Mouse (Mus musculus) liver, embryonic 11.5 days (tissue): ENCODE measurements at regions not wholly inside any gene's neighbourhood (a gene's known extent, or its start where the extent isn't known, plus 50 kb on each side); places are given as distances from the start of the nearest gene placed in this dataset.

Experiments
- ATAC-seq: fragments of 200-750 bp; cut with Nextera tagmentation; replicated peaks from 2 replicates; pipeline ENCODE4 v1.8.0; 2017; ENCODE audit warnings: moderate number of reproducible peaks, mild to moderate bottlenecking, moderate TSS enrichment, moderate library complexity; ENCODE audit not compliant: low FRiP score
- DNase-seq: peaks from one replicate; pipeline ENCODE4 v3.0.0-alpha.2; 2017; ENCODE audit warnings: low spot score
- H3K27ac ChIP-seq: fragments of 300-500 bp; sonication (generic); 2 replicates; pipeline ENCODE4 v1.5.1; 2014; ENCODE audit warnings: mild to moderate bottlenecking, low read depth, low read length, control low read depth
- H3K27me3 ChIP-seq: fragments of 300-500 bp; sonication (generic); replicated peaks from 2 replicates; pipeline ENCODE4 v1.6.1; 2014; ENCODE audit warnings: low read length, mixed read lengths; ENCODE audit not compliant: control insufficient read depth, insufficient read depth
- H3K36me3 ChIP-seq: fragments of 300-500 bp; sonication (generic); 2 replicates; pipeline ENCODE4 v1.6.1; 2014; ENCODE audit warnings: mild to moderate bottlenecking, low read length, moderate library complexity, mixed read lengths; ENCODE audit not compliant: control insufficient read depth, insufficient read depth
- H3K4me1 ChIP-seq: fragments of 300-500 bp; sonication (generic); replicated peaks from 2 replicates; pipeline ENCODE4 v1.6.1; 2014; ENCODE audit warnings: low read length, mixed read lengths; ENCODE audit not compliant: control insufficient read depth, insufficient read depth
- H3K4me2 ChIP-seq: fragments of 300-500 bp; sonication (generic); 2 replicates; pipeline ENCODE4 v1.6.1; 2014; ENCODE audit warnings: mild to moderate bottlenecking, control low read depth, moderate library complexity
- H3K4me3 ChIP-seq: fragments of 300-500 bp; sonication (generic); 2 replicates; pipeline ENCODE4 v1.5.1; 2014; ENCODE audit warnings: low read depth, low read length, control low read depth
- H3K9ac ChIP-seq: fragments of 300-500 bp; sonication (generic); 2 replicates; pipeline ENCODE4 v1.6.1; 2014; ENCODE audit warnings: low read depth, low read length, control low read depth
- H3K9me3 ChIP-seq: fragments of 300-500 bp; sonication (generic); 2 replicates; pipeline ENCODE4 v1.6.1; 2016; ENCODE audit warnings: low read length, inconsistent platforms, mixed read lengths; ENCODE audit not compliant: control insufficient read depth
- WGBS: fragments of 180-500 bp; shearing (Covaris S2); extraction: QIAGEN DNeasy Blood & Tissue Kit; methylation state at CpG from one replicate; pipeline ENCODE4 v1.1.7; 2014; 5-methylcytosine and 5-hydroxymethylcytosine counted together

DNA sequence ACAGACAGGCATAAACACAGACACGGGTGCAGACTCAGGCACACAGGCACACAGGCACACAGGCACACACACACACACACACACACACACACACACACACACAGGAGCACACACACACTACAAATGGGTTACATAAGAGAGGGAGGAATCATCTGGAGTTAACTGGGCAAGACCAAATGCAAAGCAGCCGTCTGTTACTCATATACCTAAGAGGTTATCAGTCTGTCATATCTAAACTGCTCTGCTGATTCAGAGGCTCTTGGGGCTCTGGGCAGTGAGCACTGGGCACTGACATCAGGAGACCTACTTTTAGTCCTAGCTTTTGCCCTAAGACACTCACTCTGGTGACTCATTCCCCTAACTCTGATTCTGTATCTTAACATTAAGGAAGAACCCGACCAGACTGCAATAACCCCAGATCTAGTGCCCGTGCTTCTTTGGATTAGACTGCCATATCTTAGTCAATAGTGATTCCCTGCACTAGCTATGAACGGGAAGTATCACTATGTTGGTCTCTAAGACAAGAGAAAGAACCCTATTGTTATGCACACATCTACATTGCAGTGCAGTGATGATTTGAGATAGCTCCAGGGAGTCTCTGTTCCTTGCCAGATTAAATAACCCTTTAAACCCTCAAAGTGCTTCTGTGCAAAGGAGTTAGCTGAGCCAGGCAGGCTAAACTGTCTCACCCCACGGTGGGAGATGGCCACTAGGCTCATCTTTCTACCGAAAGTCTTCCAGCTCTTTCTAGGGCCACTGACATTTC, 78.0 kb upstream of the Ndufb6 start:
- DNase-seq (no peak), ATAC-seq (no peak)
- H3K9ac ChIP-seq: no peak overlapping the region
- H3K4me3 ChIP-seq: no peak overlapping the region
- H3K9me3 ChIP-seq: no peaks in the 10 kb centered on the region
- H3K27me3 ChIP-seq: no peaks in the 10 kb centered on the region; the same call in 1 of the 2 replicates
- WGBS: 52% methylated on average over 7 of the region's 7 CpGs
- H3K36me3 ChIP-seq: no peaks in the 10 kb centered on the region
- H3K4me2 ChIP-seq: no peak overlapping the region
- H3K4me1 ChIP-seq: no peaks in the 10 kb centered on the region
- no peak overlapping the region for H3K27ac ChIP-seq

DNA sequence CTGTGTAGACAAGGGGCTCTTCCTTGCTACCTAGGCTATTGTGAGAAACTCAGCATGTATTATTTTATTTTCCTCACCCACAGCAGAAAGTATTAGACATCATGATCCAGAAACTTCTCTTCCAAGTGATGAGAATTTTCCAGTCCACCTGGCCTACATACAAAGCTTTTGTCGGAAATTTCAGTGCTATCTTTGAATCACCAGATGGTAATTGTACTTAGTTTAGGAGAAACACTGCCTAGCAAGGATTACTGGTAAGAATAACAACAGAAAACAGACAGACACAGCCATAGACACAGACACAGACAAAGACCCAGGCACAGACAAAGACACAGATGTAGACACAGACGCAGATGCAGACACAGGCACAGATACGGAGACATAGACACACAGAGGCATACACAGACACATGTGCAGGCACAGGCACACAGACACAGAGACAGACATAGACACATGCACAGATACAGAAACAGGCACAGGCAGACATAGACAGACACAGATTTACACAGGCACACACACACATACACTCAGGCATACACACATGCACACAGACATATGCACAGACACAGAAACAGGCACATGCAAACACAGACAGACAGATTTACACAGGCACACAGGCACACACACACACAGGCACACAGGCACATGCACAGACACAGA, 76.7 kb upstream of the Ndufb6 start:
- ATAC-seq (no peak), DNase-seq (no peak)
- H3K27me3 ChIP-seq: no peaks in the 10 kb centered on the region; the same call in 1 of the 2 replicates
- no peak overlapping the region for H3K4me3 ChIP-seq
- WGBS: 76% methylated on average over 3 of the region's 3 CpGs
- H3K9me3 ChIP-seq: no peaks in the 10 kb centered on the region
- no peak overlapping the region for H3K4me2 ChIP-seq
- H3K4me1 ChIP-seq: no peaks in the 10 kb centered on the region
- no peaks in the 10 kb centered on the region for H3K36me3 ChIP-seq
- no peak overlapping the region for H3K9ac ChIP-seq
- H3K27ac ChIP-seq: no peak overlapping the region

DNA sequence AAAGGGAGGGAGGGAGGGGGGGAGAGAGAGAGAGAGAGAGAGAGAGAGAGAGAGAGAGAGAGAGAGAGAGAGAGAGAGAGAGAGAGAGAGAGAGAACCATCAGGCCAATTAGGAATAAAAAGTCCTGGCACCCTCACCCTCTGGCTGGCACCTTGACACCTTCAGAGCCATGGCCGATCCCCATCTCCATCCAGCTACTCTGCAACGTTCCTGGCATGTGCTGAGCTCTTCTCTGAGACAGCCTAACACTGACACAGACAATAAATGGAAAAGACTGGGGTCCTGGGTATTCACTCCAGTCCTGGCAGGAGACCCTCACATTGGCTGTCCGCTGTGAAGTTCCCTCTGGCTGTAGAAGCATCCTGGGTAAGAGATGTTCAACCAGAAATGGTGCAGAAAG, 75.2 kb upstream of the Ndufb6 start:
- H3K36me3 ChIP-seq: no peaks in the 10 kb centered on the region
- no peaks in the 10 kb centered on the region; the same call in 1 of the 2 replicates for H3K27me3 ChIP-seq
- no peaks in the 10 kb centered on the region for H3K9me3 ChIP-seq
- ATAC-seq: no peak
- no peaks in the 10 kb centered on the region for H3K4me1 ChIP-seq
- H3K4me3 ChIP-seq: no peak overlapping the region
- no peak overlapping the region for H3K9ac ChIP-seq
- no peak overlapping the region for H3K4me2 ChIP-seq
- 70% methylated on average over 3 of the region's 3 CpGs for WGBS
- H3K27ac ChIP-seq: no peak overlapping the region
- peak; percentile 20 for DNase-seq

DNA sequence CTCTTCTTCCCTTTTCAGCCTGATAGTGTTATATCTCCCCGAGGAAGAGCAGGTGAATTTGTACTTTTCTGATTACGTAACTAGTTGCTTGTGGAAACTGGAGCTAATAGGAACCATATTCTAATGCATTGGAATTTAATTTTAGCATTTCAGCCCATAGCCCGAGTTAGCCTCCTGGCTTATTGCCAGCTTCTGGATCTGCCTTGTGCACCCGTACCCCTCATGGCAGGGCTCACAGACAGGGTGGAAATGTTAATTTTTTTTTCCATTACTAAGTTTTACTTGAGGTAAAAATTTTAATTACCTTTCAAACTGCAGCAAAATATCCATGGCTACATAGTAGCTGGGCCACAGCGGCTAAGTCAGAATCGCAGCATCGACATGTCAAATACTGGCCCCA, 72.4 kb upstream of the Ndufb6 start:
- Histone ChIP-seq H3K27me3 (no peaks in the 10 kb centered on the region; the same call in 1 of the 2 replicates), H3K9me3 (no peaks in the 10 kb centered on the region), H3K9ac (no peak overlapping the region), H3K4me3 (no peak overlapping the region), H3K4me2 (no peak overlapping the region), H3K27ac (no peak overlapping the region), H3K36me3 (no peaks in the 10 kb centered on the region), H3K4me1 (no peaks in the 10 kb centered on the region)
- DNase-seq (no peak), ATAC-seq (no peak)
- WGBS: 78% methylated on average over 7 of the region's 7 CpGs

DNA sequence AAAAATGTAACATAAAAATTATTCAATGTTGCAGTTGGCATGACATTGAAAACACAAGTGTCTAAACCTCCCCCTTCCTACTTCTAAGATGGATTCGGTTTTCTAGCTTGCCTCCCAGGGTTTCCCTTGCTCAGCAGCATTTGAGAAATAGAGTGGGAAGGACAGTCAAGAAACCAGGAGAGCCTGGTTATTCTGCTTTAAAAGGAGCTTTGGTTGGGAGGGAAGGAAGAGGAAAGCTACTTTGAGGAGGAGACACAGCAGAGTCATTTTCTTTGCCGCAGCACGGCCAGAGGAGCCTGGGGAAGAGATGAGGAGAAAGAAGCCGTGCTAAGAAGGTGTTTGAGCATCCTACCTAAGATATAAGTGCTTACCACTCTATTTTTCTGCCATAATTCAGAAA, 71.9 kb upstream of the Ndufb6 start:
- Histone ChIP-seq H3K9ac (no peak overlapping the region), H3K27me3 (no peaks in the 10 kb centered on the region), H3K36me3 (no peaks in the 10 kb centered on the region), H3K27ac (no peak overlapping the region), H3K9me3 (no peaks in the 10 kb centered on the region), H3K4me2 (no peak overlapping the region), H3K4me1 (no peaks in the 10 kb centered on the region), H3K4me3 (no peak overlapping the region)
- ATAC-seq (no peak), DNase-seq (no peak)
- 71% methylated on average over 4 of the region's 4 CpGs for WGBS

DNA sequence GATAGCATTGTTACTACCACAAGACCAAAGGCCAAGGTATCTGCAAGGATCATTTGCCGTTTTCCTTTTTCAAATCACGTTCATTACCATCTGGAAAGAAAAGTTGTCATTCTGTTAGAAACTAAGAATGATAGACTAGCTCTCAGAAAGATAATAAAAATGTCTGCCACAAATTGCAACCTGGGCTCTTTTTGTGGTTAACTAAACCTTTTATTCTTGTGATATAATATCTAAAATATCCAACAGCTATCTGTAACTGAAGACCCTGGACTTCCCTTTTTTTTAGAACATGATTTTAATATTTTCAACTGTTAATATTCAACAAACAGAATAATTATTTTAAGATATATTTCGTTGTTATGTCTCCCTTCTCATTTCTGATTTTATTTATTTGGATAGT, 66.6 kb upstream of the Ndufb6 start:
- H3K4me3 ChIP-seq: no peak overlapping the region
- H3K27me3 ChIP-seq: no peaks in the 10 kb centered on the region
- no peak for ATAC-seq
- H3K4me1 ChIP-seq: no peaks in the 10 kb centered on the region
- no peaks in the 10 kb centered on the region for H3K36me3 ChIP-seq
- WGBS: 56% methylated on average over 3 of the region's 3 CpGs
- H3K9ac ChIP-seq: no peak overlapping the region
- DNase-seq: no peak
- H3K9me3 ChIP-seq: no peaks in the 10 kb centered on the region
- no peak overlapping the region for H3K27ac ChIP-seq
- H3K4me2 ChIP-seq: no peak overlapping the region

DNA sequence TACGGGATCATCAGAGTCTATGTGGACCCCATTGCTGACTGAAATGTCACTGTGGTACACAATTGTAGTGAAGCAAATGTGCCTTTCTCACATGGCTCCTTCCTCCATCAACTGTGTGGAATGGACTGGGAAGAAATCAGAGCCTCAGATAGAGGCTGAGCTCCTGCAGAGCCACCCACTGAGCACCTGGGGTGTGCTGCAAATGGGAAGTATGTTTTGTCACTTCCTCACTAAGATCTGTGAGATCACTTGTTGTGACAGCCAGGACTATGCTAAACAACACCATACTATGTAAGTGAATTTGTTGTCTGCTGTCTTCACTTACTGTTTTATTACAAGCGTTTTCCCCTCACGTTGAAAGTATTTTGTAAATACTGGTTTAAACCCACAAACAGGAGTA, 63.0 kb upstream of the Ndufb6 start:
- 82% methylated on average over 3 of the region's 3 CpGs for WGBS
- H3K27ac ChIP-seq: no peak overlapping the region
- no peaks in the 10 kb centered on the region for H3K36me3 ChIP-seq
- no peaks in the 10 kb centered on the region for H3K4me1 ChIP-seq
- H3K27me3 ChIP-seq: no peaks in the 10 kb centered on the region
- no peak overlapping the region for H3K4me2 ChIP-seq
- no peak overlapping the region for H3K4me3 ChIP-seq
- ATAC-seq: no peak
- no peak for DNase-seq
- no peak overlapping the region for H3K9ac ChIP-seq
- H3K9me3 ChIP-seq: no peaks in the 10 kb centered on the region

DNA sequence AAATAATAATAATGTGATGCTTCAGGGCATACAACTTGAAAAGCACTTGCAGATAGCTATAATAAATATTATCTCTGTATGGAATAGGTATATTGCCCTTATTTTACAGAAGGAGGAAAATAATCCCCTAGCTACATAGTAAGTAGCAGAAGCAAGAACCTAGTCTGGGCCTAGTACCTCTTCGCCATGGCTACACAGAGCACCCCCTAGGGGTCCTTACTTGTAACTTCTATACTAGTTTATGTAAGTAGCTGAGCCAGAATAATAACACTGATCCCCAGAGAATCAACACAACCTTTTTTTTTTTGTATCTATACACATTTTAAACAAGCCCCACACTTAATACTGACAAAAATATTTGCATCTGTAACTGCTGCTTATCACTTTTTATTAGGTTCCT, 55.6 kb upstream of the Ndufb6 start:
- 32% methylated on average over 1 of the region's 1 CpGs for WGBS
- no peak for DNase-seq

DNA sequence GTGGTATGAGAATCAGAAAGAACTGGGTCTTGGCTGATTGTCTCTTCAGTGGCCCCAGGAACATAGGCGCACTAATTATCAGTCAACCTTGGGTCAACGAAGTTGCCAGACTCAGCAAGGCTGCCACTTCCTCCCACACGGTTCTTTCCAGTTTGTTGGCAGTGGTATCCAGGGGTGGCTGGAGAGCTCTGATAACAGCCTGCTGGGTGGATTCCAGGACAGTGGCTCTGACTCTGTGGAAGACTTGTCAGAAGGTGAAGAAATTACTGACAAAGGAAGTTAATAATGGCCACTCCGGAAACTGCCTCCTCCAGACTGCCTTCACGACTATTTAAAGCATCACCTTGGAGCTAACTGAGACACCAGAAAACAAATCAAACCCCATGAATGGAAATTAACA, 50.5 kb upstream of the Ndufb6 start:
- Histone ChIP-seq H3K36me3 (no peaks in the 10 kb centered on the region), H3K27ac (no peak overlapping the region), H3K27me3 (no peaks in the 10 kb centered on the region), H3K9me3 (no peaks in the 10 kb centered on the region), H3K4me3 (no peak overlapping the region), H3K4me1 (no peaks in the 10 kb centered on the region), H3K9ac (no peak overlapping the region), H3K4me2 (no peak overlapping the region)
- DNase-seq (no peak), ATAC-seq (no peak)
- WGBS: 26% methylated on average over 5 of the region's 5 CpGs

More for the DNA sequence above, 55.6 kb upstream of the Ndufb6 start:
- Histone ChIP-seq H3K36me3 (no peaks in the 10 kb centered on the region), H3K4me2 (no peak overlapping the region), H3K27ac (no peak overlapping the region), H3K9me3 (no peaks in the 10 kb centered on the region), H3K4me1 (no peaks in the 10 kb centered on the region), H3K4me3 (no peak overlapping the region), H3K27me3 (no peaks in the 10 kb centered on the region), H3K9ac (no peak overlapping the region)
- ATAC-seq: no peak
